Mouse (Mus musculus): ENCODE data around the gene Pde6d. TPM values are rescaled to one million over a fixed set of nuclear protein-coding genes. Genes with fewer than 3 reads are reported as not detected.
"Not testable (repeated sequence)": the region's sequence is repeated elsewhere in the genome, so short reads cannot be mapped to it uniquely, and the experiment has no call there.

The Pde6d gene
- total RNA-seq, 2 experiments from 2014 or later: 52.1 to 53.6 TPM

- DNase-seq (ENCODE audit: low spot score in 2 of 2): peak; percentile 55
Measured at GRCm38 (mm10) chr1:86526789-86527598, 55.4 kb downstream of the Pde6d start.

GRCm38 (mm10) chr1:86526116-86526788 lies 56.2 kb downstream of the Pde6d start, which contains the start of gene Ptma:
Gene Ptma (plus strand): TSS chr1:86526726.
- peak; percentile 97 to 99 for DNase-seq (ENCODE audit: low spot score in 2 of 2)

DNA sequence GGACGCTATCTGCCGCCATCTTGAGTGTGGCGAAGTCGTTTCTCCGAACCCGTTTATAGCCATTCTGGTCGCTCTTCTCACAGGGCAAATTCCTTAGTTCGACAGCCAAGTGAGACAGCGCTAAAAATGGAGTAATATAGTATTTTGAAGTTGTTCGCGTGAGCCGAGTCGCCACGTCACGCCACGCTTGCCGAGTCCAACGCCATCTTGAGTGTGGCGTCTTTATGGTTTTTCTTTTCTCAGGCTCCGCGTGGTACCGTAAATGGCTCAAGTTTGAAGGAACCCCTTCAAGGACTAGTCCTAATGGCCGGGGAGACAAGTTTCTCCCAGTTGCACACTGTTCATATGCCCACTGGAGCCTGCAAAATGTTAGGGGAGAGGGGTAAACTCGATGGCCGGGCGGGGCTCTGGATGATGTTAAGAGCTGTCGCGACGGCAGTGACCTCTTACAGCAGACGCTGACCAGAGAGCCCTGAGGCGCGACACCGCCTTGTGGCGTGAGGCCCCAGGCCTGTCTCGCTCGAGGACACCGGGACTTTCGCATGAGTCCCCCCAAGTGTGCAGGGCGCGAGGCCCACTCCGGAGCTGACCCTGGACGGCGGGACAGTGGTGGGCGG lies 56.8 kb downstream of the Pde6d start:
- peak in 1 of 2 experiments; percentile 79 for DNase-seq (ENCODE audit: low spot score in 2 of 2)

DNA sequence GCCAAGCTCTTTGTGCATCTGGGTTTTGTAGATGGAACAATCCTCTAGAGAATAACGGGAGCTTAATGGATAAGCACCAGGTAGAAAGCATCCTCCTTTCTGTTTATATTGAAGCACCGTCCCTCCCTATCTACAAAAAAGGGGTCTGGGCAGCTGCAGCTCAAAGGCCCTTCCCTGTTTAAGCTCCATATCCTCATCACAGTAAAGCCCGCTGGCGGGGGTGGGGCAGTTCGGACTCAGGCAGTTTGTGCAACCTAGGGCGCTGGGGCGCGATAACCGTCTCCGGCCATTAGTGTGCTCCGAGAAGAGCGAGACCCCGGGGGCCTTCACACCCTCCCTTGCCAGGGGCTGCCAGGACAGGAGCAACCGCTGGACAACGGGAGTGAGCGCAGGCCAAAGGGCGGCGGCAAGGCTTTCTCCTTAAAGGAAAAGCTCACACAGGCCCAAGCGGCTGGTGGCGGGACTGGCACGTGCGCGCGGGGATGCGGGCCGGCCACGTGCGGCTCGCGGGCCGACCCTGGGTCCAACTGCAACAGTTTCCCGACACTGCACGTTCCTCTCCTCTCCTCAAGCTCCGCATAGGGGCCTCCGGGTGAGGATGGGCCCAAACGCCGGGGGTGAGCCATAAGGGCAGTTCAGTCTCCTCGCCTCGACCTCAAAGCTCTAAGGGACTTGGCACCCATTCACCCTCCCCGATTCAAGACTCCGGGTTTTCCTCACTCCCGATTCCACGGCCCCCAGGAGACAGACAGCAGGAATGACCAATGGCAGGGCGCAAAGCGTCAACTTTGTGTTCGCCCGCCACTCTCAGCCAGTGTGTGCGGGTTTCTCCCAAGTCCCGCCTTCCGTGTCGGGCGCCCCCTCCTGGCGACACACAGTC lies 57.6 kb downstream of the Pde6d start:
- DNase-seq (ENCODE audit: low spot score in 2 of 2): peak; percentile 99 to 100

- DNase-seq (ENCODE audit: low spot score in 2 of 2): no peak
Measured at GRCm38 (mm10) chr1:86523776-86524618, 58.4 kb downstream of the Pde6d start.

DNA sequence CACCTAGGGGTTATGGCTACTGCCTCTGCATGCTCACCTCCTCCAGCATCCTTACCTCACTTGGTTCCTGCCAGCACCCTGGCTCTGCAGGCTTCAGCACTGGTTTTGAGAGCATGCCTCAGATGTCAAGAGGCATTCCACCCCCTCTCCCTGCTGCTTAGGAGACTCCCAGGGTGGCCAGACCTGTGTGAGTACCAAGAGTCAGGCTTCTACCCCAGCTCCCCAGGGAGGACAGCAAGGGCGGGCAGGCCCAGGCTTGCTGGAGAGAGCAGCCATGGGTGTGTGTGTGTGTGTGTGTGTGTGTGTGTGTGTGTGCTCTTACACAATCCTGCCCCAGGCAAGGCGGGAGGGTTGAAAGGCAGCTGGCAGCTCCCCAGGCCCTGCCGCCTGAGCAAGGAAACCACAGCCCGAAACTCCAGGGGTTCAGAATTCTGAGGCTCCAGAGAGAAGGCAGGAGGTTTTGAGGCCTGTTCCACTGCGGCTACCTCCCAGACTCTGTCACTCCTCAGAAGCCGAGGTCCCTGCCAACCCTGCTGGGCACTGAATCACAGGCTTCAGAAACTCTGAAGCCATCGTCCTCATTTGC lies 60.0 kb downstream of the Pde6d start:
- DNase-seq (ENCODE audit: low spot score in 2 of 2): no peak

DNA sequence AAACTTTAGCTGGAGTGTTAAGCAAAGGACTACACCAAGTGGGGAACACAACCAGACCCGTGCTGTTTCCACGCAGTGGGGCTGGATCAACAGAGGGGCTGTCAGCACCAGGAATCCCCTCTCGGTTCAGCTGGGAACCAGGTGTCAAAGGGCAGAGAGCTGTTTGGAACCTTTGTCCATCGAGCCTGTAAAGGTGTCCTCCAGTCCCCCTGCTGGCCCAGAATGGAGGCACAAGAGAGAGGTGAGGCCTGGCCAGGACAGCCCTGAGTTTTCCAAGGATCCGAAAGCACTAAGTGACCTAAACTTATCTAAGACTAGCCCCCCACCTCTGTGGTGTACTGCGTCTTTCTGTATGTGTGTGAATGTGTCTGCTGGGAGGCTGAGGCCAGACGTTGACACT lies 62.1 kb downstream of the Pde6d start:
- DNase-seq (ENCODE audit: low spot score in 2 of 2): no peak

- DNase-seq (ENCODE audit: low spot score in 2 of 2): no peak
Measured at GRCm38 (mm10) chr1:86517076-86517475, 65.4 kb downstream of the Pde6d start.

- no peak for DNase-seq (ENCODE audit: low spot score in 2 of 2)
Measured at GRCm38 (mm10) chr1:86515715-86516410, 66.6 kb downstream of the Pde6d start.

DNA sequence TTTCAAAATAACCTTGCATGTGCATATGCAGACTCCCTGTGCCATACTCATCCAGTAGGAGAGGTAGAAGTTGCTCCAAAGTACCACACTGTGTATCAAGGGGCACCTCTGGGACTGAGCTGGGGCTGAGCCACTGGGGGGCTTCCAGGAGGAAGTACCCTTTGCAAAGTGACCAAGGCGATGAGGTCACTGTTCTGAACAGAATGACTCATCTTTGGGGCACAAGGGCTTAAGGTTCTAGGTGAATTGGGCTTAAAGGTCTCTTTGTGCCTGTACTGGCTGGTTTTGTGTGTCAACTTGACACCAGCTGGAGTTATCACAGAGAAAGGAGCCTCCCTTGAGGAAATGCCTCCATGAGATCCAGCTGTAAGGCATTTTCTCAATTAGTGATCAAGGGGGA lies 69.4 kb downstream of the Pde6d start:
- not testable (repeated sequence) for DNase-seq (ENCODE audit: low spot score in 2 of 2)

DNA sequence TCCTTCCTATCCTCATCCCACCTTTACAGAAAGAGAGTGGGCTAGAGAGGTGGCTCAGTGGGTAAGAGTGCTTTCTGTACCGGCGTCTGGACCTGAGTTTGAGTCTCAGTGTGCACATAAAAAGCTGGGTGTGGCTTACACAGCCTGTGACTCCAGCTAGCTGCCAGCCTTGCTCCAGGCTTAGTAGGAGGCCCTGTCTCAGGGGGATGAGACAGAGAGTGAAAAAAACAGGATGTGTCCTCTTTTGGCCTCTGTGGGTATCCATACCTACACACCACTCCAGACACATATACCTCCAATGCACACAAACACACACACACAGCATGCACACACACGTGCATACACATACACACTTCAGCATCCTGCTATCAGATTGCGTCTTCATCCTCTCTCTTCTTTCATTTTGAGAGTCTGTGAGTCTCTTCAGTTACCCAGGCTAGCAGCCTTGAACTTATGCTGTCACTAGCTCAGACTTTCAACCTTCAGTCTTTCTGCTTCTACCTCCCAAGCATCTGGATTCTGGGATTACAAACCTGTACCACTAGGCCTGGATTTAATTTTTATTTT lies 70.2 kb downstream of the Pde6d start:
- no peak for DNase-seq (ENCODE audit: low spot score in 2 of 2)

DNA sequence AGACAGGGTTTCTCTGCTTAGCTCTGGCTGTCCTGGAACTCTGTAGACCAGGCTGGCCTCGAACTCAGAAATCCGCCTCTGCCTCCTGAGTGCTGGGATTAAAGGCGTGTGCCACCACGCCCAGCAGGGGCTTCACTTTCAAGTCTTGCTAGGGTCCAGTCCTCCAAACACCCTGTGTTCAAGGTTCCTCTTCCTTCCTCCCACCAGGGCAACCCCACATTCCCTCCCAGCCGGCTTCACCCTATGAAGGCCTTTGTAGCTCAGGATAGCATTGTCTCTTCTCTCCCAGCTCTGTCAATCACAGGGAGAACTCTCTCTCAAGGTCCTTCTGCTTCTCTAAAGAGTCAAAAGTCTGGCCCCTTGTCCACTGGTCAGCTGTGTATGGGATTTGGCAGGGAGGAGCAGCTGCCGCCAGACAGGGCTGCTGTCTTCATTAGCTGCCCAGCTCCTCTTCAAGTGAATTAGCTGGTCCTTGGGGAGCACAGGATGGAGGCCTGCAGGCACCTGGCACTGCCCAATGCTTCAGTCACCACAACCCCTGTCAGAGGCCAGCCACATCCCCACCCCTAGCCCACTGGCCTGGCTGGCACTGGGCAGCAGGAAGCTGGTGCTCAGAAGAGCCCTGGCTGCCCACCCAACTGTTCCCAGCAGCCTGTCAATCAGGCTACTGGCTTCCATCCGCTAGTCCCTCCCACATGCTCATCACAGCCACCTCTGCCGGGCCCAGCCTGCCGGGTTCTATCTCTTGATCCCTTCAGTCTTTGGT lies 71.6 kb downstream of the Pde6d start:
- DNase-seq (ENCODE audit: low spot score in 2 of 2): no peak

DNA sequence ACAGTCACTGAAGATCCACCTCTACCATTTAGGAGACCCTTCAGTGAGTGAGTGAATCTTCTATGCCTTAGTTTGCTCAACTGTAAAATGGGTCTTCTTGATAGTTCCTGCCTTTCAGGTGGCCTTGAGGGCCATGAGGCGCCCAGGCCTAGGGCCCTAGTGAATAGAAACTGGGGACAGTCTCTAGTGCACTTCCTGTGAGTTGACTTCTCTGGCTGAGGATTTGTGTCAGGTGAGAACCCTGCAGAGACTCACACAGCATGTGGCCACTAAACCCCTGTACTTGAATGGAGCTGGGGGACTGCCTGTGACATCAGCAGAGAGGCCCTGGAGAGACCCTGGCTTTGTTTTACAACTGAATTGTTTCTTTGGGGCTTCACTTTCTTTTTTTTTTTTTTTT lies 72.2 kb downstream of the Pde6d start:
- no peak for DNase-seq (ENCODE audit: low spot score in 2 of 2)

- DNase-seq (ENCODE audit: low spot score in 2 of 2): peak; percentile 79 to 88
Measured at GRCm38 (mm10) chr1:86509410-86509809, 73.0 kb downstream of the Pde6d start.

GRCm38 (mm10) chr1:86507866-86508265 lies 74.6 kb downstream of the Pde6d start:
- no peak for DNase-seq (ENCODE audit: low spot score in 2 of 2)

DNA sequence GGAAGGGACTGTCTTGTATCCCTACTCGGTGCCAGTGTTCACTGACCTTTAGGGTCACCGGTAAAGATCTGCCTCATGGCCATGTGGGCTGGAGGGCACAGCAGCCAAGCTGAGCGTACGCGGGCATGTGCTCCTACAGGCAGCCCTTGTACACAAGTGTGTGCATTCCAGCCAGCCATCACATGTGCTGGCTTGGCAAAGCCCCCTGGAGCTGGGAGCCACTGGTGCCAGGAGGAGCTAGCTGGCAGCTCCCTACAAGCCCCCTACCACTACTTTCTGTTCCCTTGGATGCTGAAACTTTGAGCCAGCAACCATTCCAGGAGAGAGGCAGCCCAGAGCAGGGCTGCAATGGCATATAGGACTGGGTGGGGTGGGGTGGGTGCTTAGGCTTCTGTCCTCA lies 76.0 kb downstream of the Pde6d start:
- no peak for DNase-seq (ENCODE audit: low spot score in 2 of 2)

DNA sequence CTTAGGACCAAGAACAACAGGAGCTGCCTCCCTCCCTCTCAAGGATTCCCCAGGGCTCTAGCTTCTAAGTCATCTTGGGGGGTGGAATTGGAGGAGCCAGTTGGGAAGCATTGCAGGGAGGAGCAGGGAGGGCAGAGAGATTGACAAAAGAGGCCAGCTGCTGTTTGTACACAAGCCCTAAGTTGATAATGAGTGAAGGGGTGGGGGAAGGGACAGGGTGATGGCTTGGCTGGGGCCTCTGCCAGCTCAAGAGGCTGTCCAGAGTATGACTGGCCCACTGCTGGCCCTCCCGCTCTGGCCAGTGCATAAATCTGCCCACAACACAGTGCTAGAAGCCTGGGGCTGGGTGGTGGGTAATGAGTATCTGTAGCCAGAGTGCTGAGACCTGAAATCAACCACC lies 77.0 kb downstream of the Pde6d start:
- DNase-seq (ENCODE audit: low spot score in 2 of 2): peak in 1 of 2 experiments; percentile 56
